Mouse (Mus musculus) cerebellum, adult 9-11 months (tissue): ENCODE measurements at regions not wholly inside any gene's neighbourhood (a gene's known extent, or its start where the extent isn't known, plus 50 kb on each side); places are given as distances from the start of the nearest gene placed in this dataset.

Experiments
- DNase-seq: peaks from one replicate; pipeline ENCODE4 v3.0.0; 2022

GRCm38 (mm10) chr9:89788651-89789050 lies 50.4 kb upstream of the Ankrd34c start:
- DNase-seq: no peak
